Mouse (Mus musculus) hindbrain, embryonic 14.5 days (tissue): Measurements from ENCODE around the gene Gatd1. TPM values are rescaled to one million over a fixed set of nuclear protein-coding genes. Genes with fewer than 3 reads are reported as not detected.
A peak's percentile ranks its signal among the peaks of the same experiment; 100 is the strongest.

Experiments
- ATAC-seq: fragments of 200-750 bp; cut with Nextera tagmentation; 2 replicates; pipeline ENCODE4 v1.8.0; 2017; ENCODE audit warnings: moderate number of reproducible peaks, mild to moderate bottlenecking, moderate TSS enrichment, moderate library complexity; ENCODE audit not compliant: low FRiP score
- DNase-seq: peaks from one replicate; pipeline ENCODE4 v3.0.0-alpha.2; 2015; ENCODE audit warnings: low spot score
- H3K27ac ChIP-seq: fragments of 300-500 bp; sonication (generic); 2 replicates; pipeline ENCODE4 v1.5.1; 2014; ENCODE audit warnings: mild to moderate bottlenecking, moderate library complexity
- H3K27me3 ChIP-seq: fragments of 300-500 bp; sonication (generic); 2 replicates; pipeline ENCODE4 v1.6.1; 2014; ENCODE audit warnings: mild to moderate bottlenecking, low read length, mixed read lengths; ENCODE audit not compliant: control insufficient read depth, insufficient read depth
- H3K36me3 ChIP-seq: fragments of 300-500 bp; sonication (generic); replicated peaks from 2 replicates; pipeline ENCODE4 v1.6.1; 2014; ENCODE audit not compliant: control insufficient read depth, insufficient read depth
- H3K4me1 ChIP-seq: fragments of 300-500 bp; sonication (generic); replicated peaks from 2 replicates; pipeline ENCODE4 v1.6.1; 2014; ENCODE audit warnings: antibody characterized with exemption, low read length, mixed read lengths; ENCODE audit not compliant: control insufficient read depth, insufficient read depth
- H3K4me2 ChIP-seq: fragments of 300-500 bp; sonication (generic); replicated peaks from 2 replicates; pipeline ENCODE4 v1.6.1; 2014; ENCODE audit warnings: mild to moderate bottlenecking, moderate library complexity
- H3K4me3 ChIP-seq: fragments of 300-500 bp; sonication (generic); replicated peaks from 2 replicates; pipeline ENCODE4 v1.5.1; 2014; ENCODE audit warnings: mild to moderate bottlenecking, low read length
- H3K9ac ChIP-seq: fragments of 300-500 bp; sonication (generic); 2 replicates; pipeline ENCODE4 v1.6.1; 2014
- H3K9me3 ChIP-seq: fragments of 300-500 bp; sonication (generic); 2 replicates; pipeline ENCODE4 v1.6.1; 2016; ENCODE audit warnings: low read length; ENCODE audit not compliant: control insufficient read depth
- WGBS: fragments of 180-500 bp; shearing (Covaris S2); extraction: QIAGEN DNeasy Blood & Tissue Kit; methylation state at CpG from one replicate; pipeline ENCODE4 v1.1.7; 2014; 5-methylcytosine and 5-hydroxymethylcytosine counted together
- polyA plus RNA-seq: library from polyadenylated mRNA; unstranded; fragments of >200 nt; fragmentation: Nextera tagmentation; extraction: Ambion mirVana; gene quantifications from 2 replicates; pipeline ENCODE4 v1.2.1, GENCODE M21; 2014

Gatd1 gene
- polyA plus RNA-seq, 1 experiment from 2014 or later = 43.4 TPM

GRCm38 (mm10) chr7:141437178-141438120 lies 23.5 kb upstream of the Gatd1 start, which contains the start of gene Slc25a22:
Gene Slc25a22 (minus strand): TSS chr7:141437892.
- Histone ChIP-seq H3K4me1 (peaks cover 25% of the 10 kb centered on the region), H3K27ac (peak within 1 kb of the TSS; percentile 71), H3K9me3 (no peaks in the 10 kb centered on the region), H3K27me3 (no peaks in the 10 kb centered on the region), H3K9ac (peak within 1 kb of the TSS; percentile 76), H3K36me3 (peaks cover 15% of the 10 kb centered on the region), H3K4me2 (peak within 1 kb of the TSS; percentile 90), H3K4me3 (peak within 1 kb of the TSS; percentile 60)
- peak; percentile 81 for DNase-seq
- peak; percentile 78 for ATAC-seq
- WGBS = 5% methylated on average over 52 of the region's 53 CpGs

GRCm38 (mm10) chr7:141436523-141436892 lies 22.6 kb upstream of the Gatd1 start:
- Histone ChIP-seq H3K27ac (no peak overlapping the region; the same call in 1 of the 2 replicates), H3K9ac (peak overlapping the region; percentile 76), H3K27me3 (no peaks in the 10 kb centered on the region), H3K9me3 (no peaks in the 10 kb centered on the region), H3K4me2 (peak overlapping the region; percentile 90), H3K4me3 (peak overlapping the region; percentile 60), H3K4me1 (peaks cover 25% of the 10 kb centered on the region), H3K36me3 (peaks cover 24% of the 10 kb centered on the region)
- no peak for DNase-seq
- WGBS = 56% methylated on average over 2 of the region's 2 CpGs
- no peak for ATAC-seq

- no peaks in the 10 kb centered on the region for H3K27me3 ChIP-seq
- H3K4me3 ChIP-seq = peak overlapping the region; percentile 46
- DNase-seq = no peak
- no peak for ATAC-seq
- H3K36me3 ChIP-seq = peaks cover 29% of the 10 kb centered on the region
- H3K9ac ChIP-seq = peak overlapping the region; percentile 76; the same call in 1 of the 2 replicates
- no peak overlapping the region for H3K27ac ChIP-seq
- H3K4me2 ChIP-seq = peak overlapping the region; percentile 90
- H3K9me3 ChIP-seq = no peaks in the 10 kb centered on the region
- peaks cover 25% of the 10 kb centered on the region for H3K4me1 ChIP-seq
- 69% methylated on average over 9 of the region's 9 CpGs for WGBS
Measured at GRCm38 (mm10) chr7:141435856-141436522, 22.1 kb upstream of the Gatd1 start.

- H3K36me3 ChIP-seq = peaks cover 36% of the 10 kb centered on the region
- H3K9me3 ChIP-seq = no peaks in the 10 kb centered on the region
- ATAC-seq (no peak), DNase-seq (no peak)
- WGBS = 4% methylated on average over 17 of the region's 17 CpGs
- peaks cover 25% of the 10 kb centered on the region for H3K4me1 ChIP-seq
- H3K27me3 ChIP-seq = no peaks in the 10 kb centered on the region
- H3K27ac ChIP-seq = peak overlapping the region; percentile 66
- peak overlapping the region; percentile 46 for H3K4me3 ChIP-seq
- peak overlapping the region; percentile 70 for H3K9ac ChIP-seq
- peak overlapping the region; percentile 90 for H3K4me2 ChIP-seq
Measured at GRCm38 (mm10) chr7:141435129-141435855, 21.4 kb upstream of the Gatd1 start.

GRCm38 (mm10) chr7:141434464-141434863 lies 20.5 kb upstream of the Gatd1 start:
- H3K4me2 ChIP-seq = peak overlapping the region; percentile 90
- H3K4me3 ChIP-seq = peak overlapping the region; percentile 46
- H3K9me3 ChIP-seq = no peaks in the 10 kb centered on the region
- ATAC-seq (peak; percentile 25; the same call in 1 of the 2 replicates), DNase-seq (peak; percentile 71)
- H3K9ac ChIP-seq = peak overlapping the region; percentile 70
- peaks cover 25% of the 10 kb centered on the region for H3K4me1 ChIP-seq
- H3K27me3 ChIP-seq = no peaks in the 10 kb centered on the region
- H3K27ac ChIP-seq = peak overlapping the region; percentile 66
- 12% methylated on average over 8 of the region's 8 CpGs for WGBS
- peaks cover 39% of the 10 kb centered on the region for H3K36me3 ChIP-seq

GRCm38 (mm10) chr7:141433517-141434400 lies 19.8 kb upstream of the Gatd1 start:
- Histone ChIP-seq H3K9ac (peak overlapping the region; percentile 70), H3K27me3 (no peaks in the 10 kb centered on the region), H3K4me2 (peak overlapping the region; percentile 90), H3K4me1 (peaks cover 29% of the 10 kb centered on the region), H3K27ac (peak overlapping the region; percentile 66; the same call in 1 of the 2 replicates), H3K4me3 (peak overlapping the region; percentile 46), H3K9me3 (no peaks in the 10 kb centered on the region), H3K36me3 (peaks cover 39% of the 10 kb centered on the region)
- no peak for DNase-seq
- no peak for ATAC-seq
- 77% methylated on average over 15 of the region's 15 CpGs for WGBS

- ATAC-seq (no peak), DNase-seq (no peak)
- no peak overlapping the region for H3K27ac ChIP-seq
- peaks cover 39% of the 10 kb centered on the region for H3K36me3 ChIP-seq
- peak overlapping the region; percentile 90 for H3K4me2 ChIP-seq
- peak overlapping the region; percentile 70 for H3K9ac ChIP-seq
- peak overlapping the region; percentile 46; the same call in 1 of the 2 replicates for H3K4me3 ChIP-seq
- no peaks in the 10 kb centered on the region for H3K27me3 ChIP-seq
- WGBS = 88% methylated on average over 6 of the region's 6 CpGs
- peaks cover 37% of the 10 kb centered on the region for H3K4me1 ChIP-seq
- H3K9me3 ChIP-seq = no peaks in the 10 kb centered on the region
Measured at GRCm38 (mm10) chr7:141432741-141433516, 19.0 kb upstream of the Gatd1 start.

- no peak for ATAC-seq
- whole genome bisulfite sequencing = 83% methylated on average over 8 of the region's 8 CpGs
- Histone ChIP-seq H3K4me3 (no peak overlapping the region), H3K9ac (no peak overlapping the region), H3K4me1 (peaks cover 37% of the 10 kb centered on the region), H3K9me3 (no peaks in the 10 kb centered on the region), H3K4me2 (no peak overlapping the region), H3K27ac (no peak overlapping the region), H3K36me3 (peaks cover 42% of the 10 kb centered on the region), H3K27me3 (no peaks in the 10 kb centered on the region)
- DNase-seq = no peak
Measured at GRCm38 (mm10) chr7:141432186-141432611, 18.3 kb upstream of the Gatd1 start.
